Mouse (Mus musculus): ENCODE data around the gene Lat2. TPM values are rescaled to one million over a fixed set of nuclear protein-coding genes. Genes with fewer than 3 reads are reported as not detected.
A peak's percentile ranks its signal among the peaks of the same experiment; 100 is the strongest.
"Not testable (repeated sequence)": the region's sequence is repeated elsewhere in the genome, so short reads cannot be mapped to it uniquely, and the experiment has no call there.

Gene Lat2
- 4.9 and 5.4 TPM in 2 replicates for polyA plus RNA-seq (2012; rRNA removed)

DNA sequence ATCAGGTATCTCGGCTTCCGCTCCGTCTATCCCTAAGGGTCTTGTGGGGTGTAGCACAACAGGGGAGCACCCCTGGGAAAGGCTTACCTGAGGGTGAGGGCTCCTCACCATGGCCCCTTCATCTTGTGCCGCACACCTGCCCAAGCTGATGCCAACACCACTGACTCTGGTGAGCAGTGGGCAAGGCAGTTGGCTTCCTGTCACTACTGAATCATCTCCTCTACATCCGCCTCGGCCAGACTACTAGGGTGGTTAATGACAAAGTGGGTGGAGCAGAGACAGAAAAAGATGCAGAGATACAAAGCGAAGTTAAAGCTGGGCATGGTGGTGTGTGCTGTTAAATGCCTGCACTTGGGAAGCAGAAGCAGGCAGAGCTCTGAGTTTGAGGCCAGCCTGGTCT lies at the start of gene Lat2:
Gene Lat2, minus strand, starts transcription at position 224 of the 400 bp plus-strand sequence.
- no peak within 1 kb of the TSS for H3K4me3 ChIP-seq (ENCODE audit: insufficient read depth, low read length)
- H3K27ac ChIP-seq (ENCODE audit: insufficient read depth, low read length) = peak within 1 kb of the TSS; percentile 39
- H3K4me1 ChIP-seq (ENCODE audit: control insufficient read depth, insufficient read depth, low read length) = peaks cover 6% of the 10 kb centered on the region
- TF ChIP-seq POLR2A (IDR thresholded peaks at IDR 0.05; ENCODE audit: extremely low read depth, insufficient read depth, low read length) (no peak), CTCF (IDR thresholded peaks at IDR 0.05; ENCODE audit: extremely low read depth, insufficient read depth, low read length) (no peak)

DNA sequence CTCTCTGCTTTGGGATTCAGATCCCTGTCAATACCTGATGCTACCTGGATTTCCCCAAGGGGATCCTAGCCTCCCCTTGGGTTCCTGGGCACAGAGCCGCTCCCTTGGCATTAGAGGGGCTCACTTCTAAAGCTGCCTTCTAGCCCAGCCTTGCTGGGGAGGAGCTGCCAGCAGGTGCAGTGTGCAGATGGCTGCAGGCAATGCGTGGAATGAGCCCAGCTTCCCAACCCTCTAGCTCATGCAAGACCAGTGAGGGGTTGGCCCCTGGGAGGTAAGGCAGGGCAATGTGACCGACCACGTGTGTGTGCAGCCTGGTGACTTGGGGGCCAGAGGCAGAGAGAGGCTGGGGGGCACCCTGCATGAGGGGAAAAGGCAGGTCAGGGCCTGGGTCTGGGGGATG lies 41.9 kb upstream of the Lat2 start:
- Histone ChIP-seq H3K4me1 (ENCODE audit: control insufficient read depth, insufficient read depth, low read length) (no peaks in the 10 kb centered on the region), H3K27ac (ENCODE audit: insufficient read depth, low read length) (no peak overlapping the region), H3K4me3 (ENCODE audit: insufficient read depth, low read length) (no peak overlapping the region)
- TF ChIP-seq POLR2A (IDR thresholded peaks at IDR 0.05; ENCODE audit: extremely low read depth, insufficient read depth, low read length) (no peak), CTCF (IDR thresholded peaks at IDR 0.05; ENCODE audit: extremely low read depth, insufficient read depth, low read length) (no peak)

DNA sequence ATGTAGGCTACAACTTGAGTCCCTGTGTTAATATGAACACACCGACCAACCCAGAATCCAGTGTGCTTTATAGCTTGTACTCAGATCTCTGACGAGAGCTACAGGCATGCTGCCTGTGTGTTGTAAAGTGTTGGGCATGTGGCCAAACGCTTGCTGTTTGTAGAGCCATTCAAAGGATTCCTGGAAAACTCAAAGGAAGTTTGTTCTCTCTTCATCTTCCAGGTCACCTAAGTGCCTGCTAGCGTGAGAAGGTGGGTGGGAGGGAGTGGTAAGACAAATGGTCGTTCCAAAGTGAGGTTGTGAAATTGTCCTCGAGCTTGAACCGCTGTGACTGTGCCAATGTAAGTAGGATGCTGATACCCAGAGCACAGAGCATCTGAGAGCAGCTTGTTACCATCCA lies 37.2 kb upstream of the Lat2 start:
- H3K4me1 ChIP-seq (ENCODE audit: control insufficient read depth, insufficient read depth, low read length) = no peaks in the 10 kb centered on the region
- TF ChIP-seq CTCF (IDR thresholded peaks at IDR 0.05; ENCODE audit: extremely low read depth, insufficient read depth, low read length) (no peak), POLR2A (IDR thresholded peaks at IDR 0.05; ENCODE audit: extremely low read depth, insufficient read depth, low read length) (no peak)
- H3K27ac ChIP-seq (ENCODE audit: insufficient read depth, low read length) = no peak overlapping the region
- H3K4me3 ChIP-seq (ENCODE audit: insufficient read depth, low read length) = no peak overlapping the region

DNA sequence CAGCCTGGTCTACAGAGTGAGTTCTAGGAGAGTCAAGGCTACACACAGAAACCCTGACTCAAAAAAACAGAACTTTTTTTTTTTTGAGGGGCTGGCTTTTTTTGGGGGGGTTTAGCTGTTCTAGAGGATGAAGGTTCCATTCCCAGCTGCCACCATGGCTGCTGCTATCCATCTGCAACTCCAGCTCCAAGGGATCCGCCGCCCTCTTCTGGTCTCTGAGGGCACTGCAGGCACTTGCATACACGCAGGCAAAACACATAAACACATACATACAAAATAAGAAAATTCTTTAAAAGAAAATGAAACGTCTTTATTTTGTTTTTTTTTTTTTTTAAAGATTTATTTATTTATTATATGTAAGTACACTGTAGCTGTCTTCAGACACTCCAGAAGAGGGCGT lies 36.1 kb upstream of the Lat2 start:
- TF ChIP-seq POLR2A (IDR thresholded peaks at IDR 0.05; ENCODE audit: extremely low read depth, insufficient read depth, low read length) (no peak), CTCF (IDR thresholded peaks at IDR 0.05; ENCODE audit: extremely low read depth, insufficient read depth, low read length) (0 out of 2 replicates have a peak, but pooled peaks have one; percentile 28)

DNA sequence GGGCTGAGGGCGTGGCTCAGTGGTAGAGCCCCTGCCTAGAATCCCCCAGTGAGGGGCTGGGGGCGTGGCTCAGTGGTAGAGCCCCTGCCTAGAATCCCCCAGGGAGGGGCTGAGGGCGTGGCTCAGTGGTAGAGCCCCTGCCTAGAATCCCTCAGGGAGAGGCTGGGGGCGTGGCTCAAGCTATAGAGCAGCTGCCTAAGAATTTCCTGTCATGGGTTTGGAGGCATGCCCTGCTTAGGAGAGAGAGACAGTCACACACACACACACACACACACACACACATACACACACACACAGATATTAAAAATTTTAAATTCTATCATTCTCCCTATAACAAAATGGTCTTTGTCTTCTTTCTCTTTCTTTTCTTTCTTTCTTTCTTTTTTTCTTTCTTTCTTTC lies 34.2 kb upstream of the Lat2 start:
- H3K27ac ChIP-seq (ENCODE audit: insufficient read depth, low read length); H3K4me1 ChIP-seq (ENCODE audit: control insufficient read depth, insufficient read depth, low read length): not testable (repeated sequence)

More for the DNA sequence above, 36.1 kb upstream of the Lat2 start:
- Histone ChIP-seq H3K4me3 (ENCODE audit: insufficient read depth, low read length) (no peak overlapping the region), H3K27ac (ENCODE audit: insufficient read depth, low read length) (no peak overlapping the region), H3K4me1 (ENCODE audit: control insufficient read depth, insufficient read depth, low read length) (no peaks in the 10 kb centered on the region)

DNA sequence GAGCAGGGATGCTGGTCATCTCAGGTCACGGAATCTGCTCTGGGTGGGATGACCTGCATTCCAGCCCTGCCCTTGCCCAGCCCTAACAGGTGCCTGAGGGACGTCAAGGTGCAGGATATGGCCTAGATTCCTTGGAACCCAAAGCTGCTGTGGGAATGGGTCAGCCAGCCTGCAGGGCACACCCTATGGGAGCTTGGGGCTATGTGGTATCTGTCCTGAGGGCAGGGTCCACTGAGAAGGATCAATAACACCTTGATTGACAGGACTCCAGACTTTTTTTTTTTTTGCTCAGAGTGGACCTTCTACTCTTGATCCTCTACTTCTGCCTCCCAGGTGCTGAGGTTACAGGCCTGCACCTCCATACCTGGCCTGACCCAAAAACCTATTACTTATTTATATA lies 32.6 kb upstream of the Lat2 start:
- Histone ChIP-seq H3K4me1 (ENCODE audit: control insufficient read depth, insufficient read depth, low read length) (no peaks in the 10 kb centered on the region), H3K27ac (ENCODE audit: insufficient read depth, low read length) (no peak overlapping the region)
- TF ChIP-seq POLR2A (IDR thresholded peaks at IDR 0.05; ENCODE audit: extremely low read depth, insufficient read depth, low read length) (no peak), CTCF (IDR thresholded peaks at IDR 0.05; ENCODE audit: extremely low read depth, insufficient read depth, low read length) (no peak)

More for the DNA sequence above, 34.2 kb upstream of the Lat2 start:
- H3K4me3 ChIP-seq (ENCODE audit: insufficient read depth, low read length) = not testable (repeated sequence)

DNA sequence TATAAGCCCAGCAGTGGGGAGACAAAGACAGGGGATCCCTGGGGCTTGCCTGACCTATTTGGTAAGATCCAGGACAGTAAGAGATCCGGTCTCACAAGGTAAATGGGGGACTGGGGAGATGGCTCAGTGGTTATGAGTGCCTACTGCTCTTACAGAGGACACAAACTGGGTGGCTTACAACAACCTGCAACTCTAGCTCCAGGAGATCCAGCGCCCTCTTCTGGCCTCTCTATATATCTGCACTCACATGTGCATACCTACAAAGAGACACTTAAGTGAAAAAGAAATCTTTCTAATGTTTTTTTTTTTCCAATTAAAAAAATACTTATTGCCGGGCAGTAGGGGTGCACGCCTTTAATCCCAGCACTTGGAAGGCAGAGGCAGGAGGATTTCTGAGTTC lies 31.6 kb upstream of the Lat2 start:
- H3K4me3 ChIP-seq (ENCODE audit: insufficient read depth, low read length) = no peak overlapping the region
- TF ChIP-seq CTCF (IDR thresholded peaks at IDR 0.05; ENCODE audit: extremely low read depth, insufficient read depth, low read length) = no peak
- no peak for TF ChIP-seq POLR2A (IDR thresholded peaks at IDR 0.05; ENCODE audit: extremely low read depth, insufficient read depth, low read length)
- no peaks in the 10 kb centered on the region for H3K4me1 ChIP-seq (ENCODE audit: control insufficient read depth, insufficient read depth, low read length)
- no peak overlapping the region for H3K27ac ChIP-seq (ENCODE audit: insufficient read depth, low read length)

More for the DNA sequence above, 32.6 kb upstream of the Lat2 start:
- H3K4me3 ChIP-seq (ENCODE audit: insufficient read depth, low read length) = no peak overlapping the region

DNA sequence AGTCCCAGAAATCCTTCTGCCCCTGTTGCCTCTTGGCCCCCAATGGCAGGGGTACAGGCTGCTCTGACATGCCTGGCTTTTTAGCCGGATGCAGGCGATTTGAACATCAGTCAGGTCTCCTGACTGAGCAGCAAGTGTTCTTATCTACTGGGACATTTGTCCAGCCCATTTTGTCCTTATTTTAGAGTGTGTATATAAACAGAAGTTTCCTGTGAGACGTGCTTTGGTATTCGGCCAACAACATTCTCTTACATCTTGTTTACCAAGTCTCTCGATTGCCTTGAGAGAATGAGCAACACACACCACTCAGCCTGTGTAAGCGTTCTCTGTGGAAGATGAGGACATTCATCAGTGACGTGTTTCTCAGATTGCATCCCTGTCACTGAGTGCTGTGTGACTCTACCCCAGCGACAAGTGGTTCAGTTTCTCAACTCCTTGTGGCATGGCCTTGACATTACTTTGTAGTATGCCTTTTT lies 29.9 kb upstream of the Lat2 start:
- Histone ChIP-seq H3K4me3 (ENCODE audit: insufficient read depth, low read length) (no peak overlapping the region), H3K4me1 (ENCODE audit: control insufficient read depth, insufficient read depth, low read length) (no peaks in the 10 kb centered on the region; the same call in 1 of the 2 replicates), H3K27ac (ENCODE audit: insufficient read depth, low read length) (peak overlapping the region; percentile 90)
- no peak for TF ChIP-seq CTCF (IDR thresholded peaks at IDR 0.05; ENCODE audit: extremely low read depth, insufficient read depth, low read length)
- no peak for TF ChIP-seq POLR2A (IDR thresholded peaks at IDR 0.05; ENCODE audit: extremely low read depth, insufficient read depth, low read length)

DNA sequence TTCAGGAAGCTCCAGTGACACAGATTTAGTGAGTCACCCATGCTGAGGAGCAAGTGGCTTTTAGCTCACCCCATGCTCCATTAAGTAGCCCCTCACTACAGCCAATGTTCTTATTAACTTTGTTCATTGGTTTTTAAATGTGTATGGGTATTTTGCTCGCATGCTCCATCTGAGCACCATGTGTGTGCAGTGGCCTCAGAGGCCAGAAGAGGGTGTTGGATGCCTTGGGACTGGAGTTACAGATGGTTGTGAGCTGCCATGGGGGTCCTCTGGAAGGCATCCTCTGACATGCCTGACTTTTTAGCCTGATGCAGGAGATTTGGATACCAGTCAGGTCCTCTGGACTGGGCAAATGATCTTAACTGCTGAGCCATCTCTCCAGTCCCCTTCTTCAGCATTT lies 29.3 kb upstream of the Lat2 start:
- Histone ChIP-seq H3K4me3 (ENCODE audit: insufficient read depth, low read length) (no peak overlapping the region), H3K4me1 (ENCODE audit: control insufficient read depth, insufficient read depth, low read length) (no peaks in the 10 kb centered on the region; the same call in 1 of the 2 replicates), H3K27ac (ENCODE audit: insufficient read depth, low read length) (peak overlapping the region; percentile 55; the same call in 1 of the 2 replicates)
- TF ChIP-seq CTCF (IDR thresholded peaks at IDR 0.05; ENCODE audit: extremely low read depth, insufficient read depth, low read length) (no peak), POLR2A (IDR thresholded peaks at IDR 0.05; ENCODE audit: extremely low read depth, insufficient read depth, low read length) (no peak)

DNA sequence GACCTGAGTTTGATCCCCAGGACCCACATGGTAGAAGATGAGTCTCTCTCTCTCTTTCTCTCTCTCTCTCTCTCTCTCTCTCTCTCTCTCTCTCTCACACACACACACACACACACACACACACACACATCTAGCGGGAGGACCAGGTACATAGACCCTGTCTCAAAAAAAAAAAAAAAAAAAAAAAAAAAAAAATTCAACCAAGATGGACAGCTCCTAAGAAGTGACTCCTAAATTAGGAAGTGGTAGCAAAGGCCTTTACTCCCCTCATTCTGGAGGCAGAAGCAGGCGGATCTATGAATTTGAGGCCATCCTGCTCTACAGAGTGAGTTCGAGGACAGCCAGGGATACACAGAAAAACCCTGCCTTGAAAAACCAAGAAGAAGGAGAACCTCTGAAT lies 25.5 kb upstream of the Lat2 start:
- Histone ChIP-seq H3K27ac (ENCODE audit: insufficient read depth, low read length) (no peak overlapping the region), H3K4me3 (ENCODE audit: insufficient read depth, low read length) (no peak overlapping the region), H3K4me1 (ENCODE audit: control insufficient read depth, insufficient read depth, low read length) (peaks cover 4% of the 10 kb centered on the region)
- TF ChIP-seq CTCF (IDR thresholded peaks at IDR 0.05; ENCODE audit: extremely low read depth, insufficient read depth, low read length) (no peak), POLR2A (IDR thresholded peaks at IDR 0.05; ENCODE audit: extremely low read depth, insufficient read depth, low read length) (no peak)
